Mouse (Mus musculus) layer of hippocampus, adult 8-10 months (tissue): ENCODE results near the gene Pappa. TPM values are rescaled to one million over a fixed set of nuclear protein-coding genes. Genes with fewer than 3 reads are reported as not detected.

Source experiments
- DNase-seq, 2 experiments: peaks; one replicate each; pipeline ENCODE4 v3.0.0; 2022; ENCODE audit warnings: low spot score in 2 of 2
- total RNA-seq, 4 experiments: library from RNA; stranded (reverse); gene quantifications; 2 replicates each; pipeline ENCODE4 v1.2.4; 2022

Pappa gene
- total RNA-seq, 4 experiments from 2014 or later: 1.1 to 1.3 (median 1.3) TPM

DNA sequence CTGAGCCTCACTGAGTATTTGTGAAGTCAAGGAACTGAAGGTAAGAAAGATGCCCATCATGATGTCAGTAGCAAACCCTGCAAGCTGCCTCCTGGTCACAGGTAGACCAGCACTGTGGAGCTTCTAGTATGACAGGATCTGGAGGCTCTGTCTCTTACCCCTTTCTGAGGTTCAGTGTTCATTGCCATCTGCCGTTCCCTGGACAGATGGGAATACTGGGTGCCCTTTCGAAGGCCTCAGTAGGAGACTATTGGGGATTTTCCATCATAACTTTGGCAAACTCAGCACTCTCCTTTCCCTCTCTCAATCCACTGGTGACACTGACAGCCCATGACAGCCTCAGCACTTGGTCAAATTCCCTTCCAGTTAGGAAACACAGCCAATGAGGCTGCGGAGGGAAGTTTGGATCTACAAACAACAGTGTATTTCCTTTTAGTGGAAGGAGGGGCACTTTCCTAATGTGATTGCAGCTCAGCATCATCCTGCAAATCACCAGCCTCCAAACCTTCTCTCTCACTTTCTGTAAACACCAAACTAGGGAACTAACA, 42.4 kb downstream of the Pappa start:
- no peak for DNase-seq

DNA sequence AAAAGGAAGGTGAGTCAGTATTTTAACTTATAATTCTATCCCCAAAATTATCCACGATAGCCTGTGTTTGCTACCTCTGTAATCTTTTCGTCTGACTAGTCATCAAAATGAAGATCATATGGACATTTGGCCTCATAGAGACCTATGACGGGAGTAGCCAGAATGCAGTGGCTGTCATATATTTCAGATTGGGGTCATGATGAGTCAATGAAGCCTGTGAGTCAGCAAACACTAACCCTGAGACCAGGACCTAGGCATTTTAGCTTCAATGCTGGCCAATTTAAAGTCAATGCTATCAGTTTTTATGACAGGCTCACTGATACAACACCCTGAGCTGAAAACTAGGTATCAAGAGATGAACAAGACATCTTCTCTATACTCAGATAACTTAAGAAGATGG, 50.5 kb downstream of the Pappa start:
- no peak for DNase-seq

DNA sequence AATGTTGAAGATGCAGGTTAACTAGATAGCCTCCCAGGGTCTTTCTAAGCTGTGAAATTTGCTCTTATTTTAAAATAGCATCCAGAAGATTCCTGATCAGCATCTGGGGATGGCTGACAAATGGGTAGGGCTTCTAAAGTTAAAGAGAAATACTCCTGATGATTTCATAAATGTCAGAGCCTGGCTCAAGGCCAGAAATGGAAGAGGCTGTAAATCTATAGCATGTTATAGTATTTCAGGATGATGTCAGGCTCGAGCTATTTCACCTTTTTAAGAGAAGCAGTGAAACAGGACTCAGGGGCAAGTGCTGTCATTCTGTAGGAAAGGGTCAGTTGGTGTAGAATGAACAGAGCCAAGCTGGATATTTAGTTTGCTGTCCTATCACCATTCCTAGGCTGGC, 54.2 kb downstream of the Pappa start:
- DNase-seq: no peak

DNA sequence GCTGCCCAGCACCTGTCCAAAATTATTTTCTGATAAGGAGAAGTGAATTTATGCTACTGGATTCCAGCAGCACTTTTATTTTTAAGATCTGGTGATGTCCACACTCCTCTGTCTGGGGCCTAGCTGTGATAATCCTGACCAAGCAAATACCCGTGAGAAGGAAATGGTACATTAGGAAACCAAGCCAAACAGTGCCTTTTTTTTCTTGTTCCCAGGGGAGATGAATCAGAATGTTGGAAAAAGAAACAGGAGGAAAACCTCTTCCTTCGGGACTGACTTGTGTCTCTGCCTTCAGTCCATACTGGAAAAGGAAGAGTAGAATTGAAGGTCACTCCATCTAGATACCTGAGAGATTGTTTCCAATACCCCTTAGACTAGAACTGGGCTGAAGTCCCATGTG, 63.3 kb downstream of the Pappa start:
- DNase-seq: no peak

DNA sequence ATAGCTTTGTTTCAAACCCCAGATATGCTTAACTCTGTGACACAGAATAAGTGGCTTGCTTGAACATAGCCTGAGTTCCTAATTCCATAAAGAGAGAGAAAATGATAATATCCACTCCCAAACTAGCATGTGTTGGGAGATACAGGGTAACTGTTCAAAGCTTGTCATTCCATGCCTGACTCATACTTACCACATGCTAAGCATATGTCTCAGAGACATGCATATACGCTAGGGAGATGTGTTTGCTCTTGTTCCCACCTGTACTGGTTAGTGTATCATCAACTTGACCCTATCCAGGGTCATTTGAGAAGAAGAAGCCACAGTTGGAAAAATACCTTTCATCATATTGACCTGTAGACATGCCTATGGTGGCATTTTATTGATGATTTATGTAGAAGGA, 63.7 kb downstream of the Pappa start:
- DNase-seq: no peak

DNA sequence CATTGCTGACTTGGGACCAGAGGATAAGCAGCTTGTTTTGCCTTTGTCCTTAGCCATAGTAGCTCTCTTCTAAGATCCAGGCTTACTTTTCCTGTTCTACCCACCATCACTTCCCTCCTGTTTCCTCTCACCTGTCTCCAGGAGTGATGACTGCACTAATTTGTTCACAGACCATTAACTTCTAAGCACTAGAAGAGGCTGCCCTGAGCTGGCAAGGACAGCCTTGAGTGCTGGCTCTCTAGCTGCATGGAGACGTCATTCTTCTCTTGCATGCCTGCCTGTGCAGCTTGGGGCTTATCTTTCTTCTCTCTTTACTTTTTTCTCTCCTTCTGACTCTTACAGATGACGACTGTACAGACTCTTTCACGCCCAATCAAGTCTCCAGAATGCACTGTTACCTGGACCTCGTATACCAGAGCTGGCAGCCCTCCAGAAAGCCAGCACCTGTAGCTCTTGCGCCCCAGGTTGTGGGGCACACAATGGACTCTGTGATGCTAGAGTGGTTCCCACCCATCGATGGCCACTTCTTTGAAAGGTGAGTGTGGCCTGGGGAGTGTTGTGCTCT, 65.0 kb downstream of the Pappa start:
- DNase-seq: no peak

DNA sequence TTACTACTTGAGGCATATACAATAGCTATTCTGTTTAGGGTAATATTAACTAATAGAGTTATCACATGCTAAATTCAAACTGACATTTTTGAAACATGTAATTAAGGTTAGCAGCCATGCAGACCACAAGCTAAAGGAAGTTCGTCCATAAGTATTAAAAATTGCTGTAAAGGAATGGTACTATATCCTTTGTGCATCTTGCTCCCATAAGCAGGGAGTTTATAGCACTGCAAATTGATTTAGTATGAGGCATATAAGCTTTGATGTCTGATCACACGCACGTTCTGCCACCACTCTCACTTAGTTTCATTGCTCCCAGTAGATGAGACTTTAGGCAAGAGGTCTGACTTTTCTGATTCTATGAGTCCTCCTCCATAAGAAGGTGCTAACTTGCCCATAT, 68.8 kb downstream of the Pappa start:
- DNase-seq: no peak

DNA sequence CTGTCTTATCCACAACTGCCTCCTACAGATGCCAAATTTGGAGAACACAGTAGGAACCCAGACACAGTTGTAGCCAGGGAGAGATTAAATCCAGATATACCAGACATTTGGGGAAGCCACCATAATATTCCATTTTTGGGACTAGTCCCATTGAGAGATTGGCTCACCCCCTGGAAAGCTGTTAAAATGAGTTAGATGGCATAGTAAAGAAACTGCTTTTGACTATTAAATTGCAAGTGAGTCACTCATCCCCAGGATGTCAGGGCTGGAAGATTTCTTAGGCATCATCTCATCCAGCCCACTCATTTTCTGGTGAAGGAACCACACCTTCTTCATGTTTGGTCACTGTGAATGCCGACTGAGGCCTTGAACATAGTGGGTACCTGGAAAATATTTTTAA, 72.0 kb downstream of the Pappa start:
- DNase-seq: no peak

DNA sequence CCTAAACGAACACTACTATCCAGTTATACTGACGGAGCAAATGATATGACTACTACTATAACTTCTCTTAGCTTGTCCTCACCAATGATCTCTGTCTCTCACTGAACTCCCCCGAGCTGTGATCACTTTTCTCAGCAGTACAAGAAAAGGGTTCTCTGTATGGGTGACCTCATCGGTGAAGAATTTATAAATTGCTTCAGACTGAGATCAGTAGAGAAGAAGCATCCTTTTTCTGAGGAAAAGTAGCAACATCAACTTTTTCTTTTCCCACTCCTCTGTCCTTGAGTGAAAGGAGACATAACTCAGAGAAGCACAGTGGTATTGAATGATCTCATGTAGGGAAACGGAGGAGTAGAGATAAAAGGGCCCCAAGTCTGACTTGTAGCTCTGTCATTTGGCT, 79.7 kb downstream of the Pappa start:
- no peak for DNase-seq

DNA sequence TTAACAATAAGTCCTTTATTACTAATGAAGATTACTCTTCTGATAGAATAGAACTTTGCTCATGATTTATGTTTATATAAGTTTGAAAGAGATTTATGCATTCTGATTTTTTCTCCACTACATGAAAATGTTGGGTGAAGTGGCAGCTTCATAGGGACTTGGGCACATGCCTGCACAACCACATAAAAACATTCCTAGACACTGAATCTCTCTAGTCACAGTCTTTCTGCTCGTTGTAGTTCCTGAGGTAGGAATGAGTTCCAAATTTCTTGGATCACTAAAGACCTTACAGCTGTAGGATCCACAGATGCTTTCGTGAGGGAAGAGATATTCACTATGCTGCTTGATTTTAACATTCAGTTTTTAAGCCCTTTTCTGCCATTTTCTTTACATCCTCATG, 81.5 kb downstream of the Pappa start:
- DNase-seq: no peak

DNA sequence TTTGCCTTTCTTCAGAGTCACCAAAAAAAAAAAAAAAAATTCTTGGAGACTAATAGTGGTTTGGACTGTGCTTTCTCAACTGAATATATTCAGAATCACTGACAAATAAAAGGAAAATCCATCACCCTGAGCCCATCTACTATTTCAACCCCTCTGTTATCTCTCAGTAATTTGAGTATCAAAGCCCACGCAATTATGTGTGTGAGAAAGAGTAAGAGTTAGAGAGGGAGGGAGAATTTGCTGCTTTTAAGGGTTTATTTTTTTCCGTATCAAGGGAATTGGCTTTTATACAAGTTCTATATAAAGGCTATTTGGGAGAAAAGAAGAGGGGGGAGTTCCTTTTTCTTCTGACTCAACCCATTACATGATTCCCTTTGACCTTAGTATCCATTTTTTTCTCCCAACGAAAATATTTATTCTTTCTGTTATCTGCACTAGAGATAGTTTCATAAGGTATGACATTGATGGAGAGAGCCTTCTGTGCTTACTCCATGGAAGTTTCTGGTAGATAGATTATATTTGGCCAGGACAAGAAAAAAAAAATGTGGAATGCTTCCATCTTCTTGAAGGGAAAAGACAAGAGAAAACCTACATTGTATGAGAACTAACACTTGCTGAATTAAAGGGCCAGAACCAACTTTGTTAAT, 85.5 kb downstream of the Pappa start:
- no peak for DNase-seq

DNA sequence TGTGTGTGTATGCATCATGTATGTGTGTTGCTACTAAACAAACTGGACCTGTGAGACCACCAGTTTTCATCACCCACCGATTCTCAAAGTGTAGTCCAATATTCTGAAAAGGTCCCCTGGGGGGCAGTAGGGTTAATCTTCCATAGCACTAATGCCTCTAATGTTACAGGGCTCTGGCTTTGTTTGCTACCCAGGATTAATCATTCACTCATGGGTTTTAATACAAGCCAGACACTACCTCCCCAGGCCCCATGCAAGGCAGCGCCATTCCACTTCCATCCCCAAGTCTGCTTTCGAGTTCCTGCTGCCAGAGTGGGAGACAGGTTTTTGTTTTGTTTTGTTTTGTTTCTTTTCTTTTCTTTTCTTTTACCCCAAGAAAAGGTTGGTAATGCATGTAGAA, 92.7 kb downstream of the Pappa start:
- no peak for DNase-seq

DNA sequence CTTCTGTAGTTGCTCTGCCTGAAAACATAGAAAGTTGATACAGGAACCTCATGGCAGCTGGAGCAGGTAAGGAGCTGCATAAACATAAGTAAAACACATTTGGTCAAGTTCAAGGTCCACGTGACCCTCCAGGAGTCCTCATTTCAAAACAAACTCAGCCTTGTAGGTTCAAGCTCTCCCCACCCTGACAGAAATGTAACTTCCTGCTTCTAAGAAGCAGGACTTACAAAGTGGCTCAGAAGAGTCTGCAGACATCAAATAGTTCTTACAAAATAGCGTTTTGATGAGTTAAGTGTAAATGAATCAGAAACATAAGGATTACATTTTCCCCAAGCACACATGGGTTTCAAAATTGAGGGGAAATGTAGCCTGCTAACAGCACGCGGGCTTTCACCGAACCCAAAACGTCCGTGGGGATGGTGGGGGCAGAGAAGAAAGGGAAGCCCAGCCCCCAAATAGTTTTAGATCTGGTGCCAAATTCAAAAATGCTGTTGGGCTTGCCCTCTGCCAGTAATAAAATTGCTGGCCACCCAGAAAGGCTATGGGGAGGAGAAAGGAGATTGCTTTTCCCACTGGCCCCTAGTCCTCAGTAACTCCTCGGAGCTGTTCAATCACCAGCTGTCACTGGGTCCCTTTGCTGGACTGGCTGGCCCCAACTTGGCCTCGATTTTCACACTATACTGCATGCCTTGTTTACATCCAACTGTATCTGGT, 93.8 kb downstream of the Pappa start:
- DNase-seq: no peak

DNA sequence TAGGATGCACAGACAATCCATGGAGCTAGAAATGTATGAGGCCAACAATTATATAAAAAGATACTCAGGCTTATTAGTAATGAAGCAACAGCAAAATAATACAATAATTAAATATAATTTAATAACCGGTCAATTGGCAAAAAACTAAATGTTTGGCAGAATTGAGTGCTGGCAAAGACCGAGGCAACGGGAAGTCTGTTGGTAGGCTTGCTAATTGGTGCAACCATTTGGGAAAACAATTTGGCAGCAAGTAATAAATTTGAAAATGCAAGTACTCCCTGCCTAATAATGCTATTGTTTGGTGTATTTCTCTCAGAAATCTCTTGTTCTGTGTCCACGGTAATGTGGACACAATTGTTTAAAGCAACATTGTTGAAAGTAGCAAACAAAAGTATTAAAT, 99.9 kb downstream of the Pappa start:
- peak in 1 of 2 experiments; percentile 11 for DNase-seq

DNA sequence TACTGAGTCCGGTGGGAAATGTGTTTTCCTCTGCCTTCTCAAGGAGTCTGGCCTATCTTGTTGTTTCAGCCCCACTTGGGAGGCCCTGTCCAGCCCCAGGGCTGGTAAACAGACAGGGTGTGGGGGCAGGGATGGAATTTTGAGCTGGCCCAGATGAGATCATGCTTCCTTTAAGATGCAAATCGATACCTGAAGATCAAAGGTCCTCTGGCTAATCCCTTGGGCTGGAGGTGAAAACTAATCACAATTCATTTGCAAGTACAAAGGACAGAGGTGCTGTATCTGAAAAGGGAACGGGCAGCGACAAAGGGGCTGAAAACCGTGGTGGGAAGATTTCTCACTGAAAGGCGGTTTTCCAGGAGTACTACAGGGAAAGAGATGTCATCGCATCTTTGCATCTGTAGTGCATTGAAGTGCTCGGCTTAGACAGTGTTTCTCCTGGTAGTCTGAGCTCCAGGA, 114.6 kb downstream of the Pappa start:
- DNase-seq: no peak

DNA sequence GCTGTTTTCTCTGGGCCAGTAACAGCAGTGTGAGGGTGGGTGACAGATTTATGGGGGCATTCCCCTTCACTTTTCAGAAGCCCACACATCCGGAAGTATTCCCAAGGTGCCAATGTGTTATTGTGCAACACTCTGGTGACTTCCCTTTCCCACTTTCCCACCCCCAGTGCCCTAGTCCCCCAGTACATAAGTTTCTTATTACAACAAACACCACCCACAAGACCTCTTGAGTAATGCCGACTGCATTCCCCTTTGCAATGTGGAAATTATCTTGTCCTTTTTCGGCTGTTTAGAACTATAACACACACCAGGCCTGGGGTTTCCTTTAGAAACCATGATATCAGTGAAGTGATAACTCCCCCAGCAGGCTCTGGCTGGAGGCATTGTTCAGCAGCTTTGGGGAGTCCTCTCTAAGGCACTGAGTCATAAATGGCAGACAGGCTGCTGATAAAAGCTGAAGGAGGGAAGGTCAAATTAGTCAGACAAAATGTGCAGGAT, 118.5 kb downstream of the Pappa start:
- DNase-seq: no peak

DNA sequence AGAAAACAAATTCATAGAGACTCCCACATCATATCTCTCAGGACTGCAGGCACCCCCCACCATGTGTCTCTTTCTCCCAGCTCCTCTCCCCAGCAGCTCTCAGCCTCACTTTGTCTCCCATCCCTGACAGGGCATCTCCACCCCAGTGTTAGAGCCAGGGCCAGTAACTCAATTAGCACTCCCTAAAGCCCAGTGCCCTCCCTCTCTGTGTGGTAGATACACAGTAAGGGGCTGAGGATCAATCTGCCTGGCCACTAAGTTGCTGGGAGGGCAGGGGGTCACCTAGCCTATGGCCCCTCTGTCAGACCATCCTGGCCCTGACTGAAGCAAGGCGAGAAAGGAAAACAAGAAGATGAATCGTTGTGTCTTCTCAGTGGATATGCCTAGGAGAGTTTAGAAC, 119.3 kb downstream of the Pappa start:
- DNase-seq: no peak

DNA sequence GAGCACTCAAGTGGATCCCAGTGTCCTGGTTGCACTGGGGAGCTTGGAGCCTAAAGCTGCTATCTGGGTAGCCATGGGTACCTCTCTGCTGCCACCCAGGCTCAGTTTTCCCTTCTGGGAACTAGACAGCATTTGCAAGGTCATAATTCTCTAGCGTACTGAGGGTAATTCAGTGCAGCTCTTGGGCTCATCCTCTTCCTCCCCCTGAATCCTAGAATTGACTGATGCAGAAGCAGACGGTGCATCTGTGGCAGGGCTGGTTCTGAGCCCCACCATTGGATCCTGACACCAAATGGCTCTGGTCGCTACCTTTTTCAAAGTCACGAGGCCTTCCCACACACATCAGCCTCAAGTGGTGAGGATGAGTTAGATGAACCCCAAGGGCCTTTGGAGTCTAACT, 121.0 kb downstream of the Pappa start:
- DNase-seq: no peak

DNA sequence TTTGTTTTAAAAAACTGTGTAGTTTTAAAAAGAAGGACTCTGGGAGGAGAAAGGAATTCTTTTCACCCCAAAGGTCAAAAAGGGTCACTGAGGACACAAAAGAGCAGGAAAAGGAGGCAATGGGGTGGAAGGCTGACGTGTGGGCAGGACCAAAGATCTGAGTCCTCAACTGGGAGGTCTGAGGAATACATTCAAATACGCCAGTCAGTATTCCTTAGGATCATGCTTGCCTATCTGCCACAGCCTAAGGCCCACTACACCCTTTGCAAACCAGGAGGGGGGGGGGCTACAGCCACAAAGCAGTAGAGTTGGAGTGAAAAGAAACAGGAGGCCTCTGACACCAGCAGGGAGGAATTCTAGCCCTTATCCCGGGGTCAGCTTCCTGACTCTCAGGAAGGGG, 121.5 kb downstream of the Pappa start:
- no peak for DNase-seq

DNA sequence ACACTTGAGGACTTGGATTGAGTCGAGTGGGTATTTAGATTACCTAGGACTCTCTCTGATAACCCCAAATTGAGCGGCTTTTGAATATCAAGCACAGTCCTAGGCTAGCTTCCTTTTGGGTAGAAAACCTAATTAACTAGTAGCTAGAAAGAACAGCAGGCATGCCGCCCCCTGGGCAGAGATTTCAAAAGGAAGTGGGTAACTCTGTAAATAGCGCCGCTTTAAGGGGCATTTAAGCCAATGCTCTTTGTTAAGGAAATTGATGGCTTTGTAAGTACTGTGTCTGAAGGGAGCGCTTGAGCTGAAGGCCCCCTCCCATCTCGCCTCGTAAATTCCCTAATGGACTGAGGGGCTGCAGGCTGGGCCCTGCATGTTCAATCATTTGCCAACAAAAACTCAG, 128.2 kb downstream of the Pappa start:
- no peak for DNase-seq

DNA sequence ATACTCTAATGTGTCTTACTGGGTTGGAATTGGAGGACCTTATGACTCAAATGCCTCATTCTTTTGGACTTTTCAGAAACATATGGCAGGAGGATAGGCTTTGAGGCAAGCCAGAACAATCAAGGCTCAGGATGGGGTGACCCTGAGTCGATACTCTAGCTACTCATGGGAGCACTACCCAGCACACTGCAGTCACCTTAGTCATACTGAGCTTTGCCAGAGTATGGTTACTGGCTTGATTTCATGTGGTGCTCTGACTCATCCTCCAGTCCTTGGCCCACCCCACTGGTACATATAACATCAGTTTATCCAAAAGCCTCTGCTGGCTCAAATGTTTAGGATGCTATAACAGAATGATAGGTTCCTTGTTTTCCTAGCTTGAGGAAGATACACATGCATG, 130.1 kb downstream of the Pappa start:
- DNase-seq: no peak

DNA sequence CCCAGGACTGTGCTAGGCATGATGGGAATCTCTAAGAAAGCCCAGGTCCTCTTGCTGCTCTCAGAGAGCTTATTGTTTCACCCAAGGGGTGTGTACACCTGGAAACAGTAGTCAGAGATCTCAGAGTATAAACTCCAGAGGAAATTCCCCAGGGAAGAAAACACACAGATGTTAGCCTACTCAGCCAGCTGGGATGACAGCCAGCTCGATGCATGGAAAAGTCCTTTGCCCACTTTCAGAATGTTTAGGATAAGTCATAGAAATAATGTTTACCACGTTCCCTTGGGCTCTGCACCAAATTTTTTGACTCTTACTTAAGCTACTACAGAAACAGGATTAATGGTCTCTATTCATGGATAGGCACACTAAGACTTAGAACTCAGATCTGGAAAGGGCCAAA, 143.1 kb downstream of the Pappa start:
- DNase-seq: no peak

DNA sequence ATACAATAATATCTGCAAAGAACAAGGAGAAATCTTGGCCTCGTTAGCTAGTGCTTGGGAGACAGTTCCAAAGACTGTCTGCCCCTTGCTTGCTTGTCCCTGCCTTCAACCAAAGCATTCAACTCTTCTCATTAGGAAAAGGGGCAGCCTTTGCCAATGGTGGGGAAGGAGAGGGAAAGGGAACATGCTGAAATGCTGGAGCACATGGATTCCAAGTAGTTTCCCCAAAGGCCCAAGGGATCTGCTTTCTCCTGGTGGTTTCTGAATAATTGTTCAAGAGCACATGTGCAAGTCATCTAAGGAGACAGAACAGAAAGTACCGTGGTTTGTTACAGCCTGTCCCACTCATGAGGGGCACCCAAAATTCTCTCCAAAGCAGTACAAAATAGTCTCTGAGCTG, 146.0 kb downstream of the Pappa start:
- no peak for DNase-seq
